Mouse (Mus musculus): Measurements from ENCODE around the gene Ndufa10. TPM values are rescaled to one million over a fixed set of nuclear protein-coding genes. Genes with fewer than 3 reads are reported as not detected.

Ndufa10 gene
- polyA plus RNA-seq, 2 experiments = 44.0 to 153 TPM

DNA sequence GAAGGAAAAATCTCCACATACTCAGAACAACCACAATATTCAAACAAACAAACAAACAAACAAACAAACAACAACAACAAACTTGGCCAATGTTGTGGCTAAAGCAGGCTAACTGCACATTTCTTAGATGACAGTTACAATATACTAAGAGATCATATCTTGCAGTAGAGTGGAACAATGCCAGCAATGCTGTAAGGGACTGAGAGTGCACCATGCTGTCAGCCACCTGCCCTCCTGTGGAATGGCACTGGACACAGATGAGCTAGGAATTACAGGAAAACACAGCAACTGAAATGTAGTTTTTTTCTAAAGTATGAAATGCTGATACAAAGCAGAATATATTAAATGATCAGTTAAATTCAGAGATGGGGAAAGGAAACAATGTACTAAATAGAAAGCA is 15.9 kb downstream of the Ndufa10 start:
- ATAC-seq (ENCODE audit: insufficient read depth) (no peak), DNase-seq (ENCODE audit: low read depth in 3 of 3, low spot score in 3 of 3) (no peak)
- H3K9me3 ChIP-seq (ENCODE audit: control insufficient read depth, low read length) = no peaks in the 10 kb centered on the region
- no peak overlapping the region for H3K27ac ChIP-seq
- no peak overlapping the region for H3K9ac ChIP-seq (replicated peaks)
- no peaks in the 10 kb centered on the region for H3K4me1 ChIP-seq (replicated peaks; ENCODE audit: control insufficient read depth in 2 of 2, insufficient read depth in 2 of 2, low read length in 1 of 2)
- H3K36me3 ChIP-seq (replicated peaks; ENCODE audit: control insufficient read depth, insufficient read depth, low read depth) = peaks cover 31% of the 10 kb centered on the region
- H3K4me2 ChIP-seq (ENCODE audit: low read depth) = no peak overlapping the region
- no peak overlapping the region for H3K4me3 ChIP-seq (ENCODE audit: insufficient read depth in 1 of 2, low read depth in 2 of 2, low read length in 2 of 2)
- H3K27me3 ChIP-seq (ENCODE audit: control insufficient read depth, insufficient read depth, low read length) = no peaks in the 10 kb centered on the region
- TF ChIP-seq CTCF (IDR thresholded peaks at IDR 0.05; ENCODE audit: low read depth) (no peak), EP300 (IDR thresholded peaks at IDR 0.05; ENCODE audit: low read depth) (no peak)

DNA sequence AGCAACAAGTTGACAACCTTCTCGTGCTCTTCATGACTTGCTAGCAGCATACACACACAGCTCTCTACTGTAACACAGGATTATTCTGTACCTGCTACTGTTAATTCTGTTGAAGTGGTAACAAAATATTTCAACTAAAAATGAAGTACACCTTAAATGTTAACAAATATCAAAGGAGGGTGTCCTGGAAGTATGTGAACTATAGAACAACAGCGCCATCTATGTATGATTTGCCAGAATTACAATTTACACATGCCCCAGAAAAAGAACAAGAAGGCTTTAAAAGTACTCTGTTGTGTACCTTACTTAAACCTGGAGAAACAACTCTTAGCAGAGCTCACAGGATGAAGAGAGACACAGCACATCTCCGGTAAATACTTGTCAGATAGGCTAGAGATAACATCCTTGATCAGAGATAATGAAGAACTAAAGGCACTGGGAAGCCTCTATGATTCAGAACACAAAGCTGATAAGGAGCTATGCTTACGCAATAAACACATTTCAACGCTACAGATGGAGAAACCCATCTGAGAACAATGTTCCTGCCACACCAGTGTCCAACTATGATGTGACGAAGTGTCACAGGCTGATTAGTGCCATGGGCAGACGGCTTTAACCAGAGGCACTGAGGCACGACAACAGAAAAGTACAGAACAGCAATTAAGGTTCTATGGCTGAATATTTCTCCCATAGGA is 19.8 kb downstream of the Ndufa10 start:
- peaks cover 32% of the 10 kb centered on the region for H3K36me3 ChIP-seq (replicated peaks; ENCODE audit: control insufficient read depth, insufficient read depth, low read depth)
- no peaks in the 10 kb centered on the region for H3K4me1 ChIP-seq (replicated peaks; ENCODE audit: control insufficient read depth in 2 of 2, insufficient read depth in 2 of 2, low read length in 1 of 2)
- H3K4me2 ChIP-seq (ENCODE audit: low read depth) = no peak overlapping the region
- TF ChIP-seq EP300 (IDR thresholded peaks at IDR 0.05; ENCODE audit: low read depth) (no peak), CTCF (IDR thresholded peaks at IDR 0.05; ENCODE audit: low read depth) (peak; percentile 43; the same call in 1 of the 2 replicates)
- 59% methylated on average over 8 of the region's 8 CpGs for WGBS (ENCODE audit: insufficient replicate concordance)
- no peak overlapping the region for H3K27ac ChIP-seq
- ATAC-seq (ENCODE audit: insufficient read depth) (no peak), DNase-seq (ENCODE audit: low read depth in 3 of 3, low spot score in 3 of 3) (peak in 1 of 3 experiments; percentile 28)
- H3K4me3 ChIP-seq (ENCODE audit: insufficient read depth in 1 of 2, low read depth in 2 of 2, low read length in 2 of 2) = no peak overlapping the region
- H3K27me3 ChIP-seq (ENCODE audit: control insufficient read depth, insufficient read depth, low read length) = no peaks in the 10 kb centered on the region
- H3K9ac ChIP-seq (replicated peaks) = no peak overlapping the region
- no peaks in the 10 kb centered on the region for H3K9me3 ChIP-seq (ENCODE audit: control insufficient read depth, low read length)

DNA sequence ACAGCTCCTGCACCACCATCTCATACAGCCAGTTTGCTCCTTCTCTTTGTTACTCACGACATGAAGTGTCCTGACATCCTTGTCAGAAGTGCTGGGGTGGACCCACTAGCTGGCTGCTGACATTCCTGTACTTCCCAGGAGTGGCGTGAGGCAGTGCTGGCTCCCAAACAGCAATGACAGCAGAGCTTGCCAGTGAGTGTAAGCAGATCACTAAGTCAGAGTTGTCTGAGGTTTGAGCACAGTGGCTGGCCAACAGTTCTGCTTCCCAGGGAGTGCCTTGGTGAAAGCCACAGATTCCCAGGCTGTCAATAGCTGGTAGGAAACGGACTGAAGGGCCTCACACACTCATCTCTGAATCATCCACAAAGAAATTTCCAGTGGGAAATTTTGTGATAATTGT is 25.4 kb downstream of the Ndufa10 start:
- H3K9me3 ChIP-seq (ENCODE audit: control insufficient read depth, low read length) = no peaks in the 10 kb centered on the region
- no peak overlapping the region for H3K27ac ChIP-seq
- ATAC-seq (ENCODE audit: insufficient read depth) (no peak), DNase-seq (ENCODE audit: low read depth in 3 of 3, low spot score in 3 of 3) (no peak)
- no peak for TF ChIP-seq EP300 (IDR thresholded peaks at IDR 0.05; ENCODE audit: low read depth)
- TF ChIP-seq CTCF (IDR thresholded peaks at IDR 0.05; ENCODE audit: low read depth) = no peak
- H3K27me3 ChIP-seq (ENCODE audit: control insufficient read depth, insufficient read depth, low read length) = no peaks in the 10 kb centered on the region
- WGBS (ENCODE audit: insufficient replicate concordance) = 73% methylated on average over 3 of the region's 3 CpGs
- no peaks in the 10 kb centered on the region for H3K4me1 ChIP-seq (replicated peaks; ENCODE audit: control insufficient read depth in 2 of 2, insufficient read depth in 2 of 2, low read length in 1 of 2)
- no peak overlapping the region for H3K4me3 ChIP-seq (ENCODE audit: insufficient read depth in 1 of 2, low read depth in 2 of 2, low read length in 2 of 2)
- no peak overlapping the region for H3K4me2 ChIP-seq (ENCODE audit: low read depth)
- peaks cover 34% of the 10 kb centered on the region for H3K36me3 ChIP-seq (replicated peaks; ENCODE audit: control insufficient read depth, insufficient read depth, low read depth)
- H3K9ac ChIP-seq (replicated peaks) = no peak overlapping the region

DNA sequence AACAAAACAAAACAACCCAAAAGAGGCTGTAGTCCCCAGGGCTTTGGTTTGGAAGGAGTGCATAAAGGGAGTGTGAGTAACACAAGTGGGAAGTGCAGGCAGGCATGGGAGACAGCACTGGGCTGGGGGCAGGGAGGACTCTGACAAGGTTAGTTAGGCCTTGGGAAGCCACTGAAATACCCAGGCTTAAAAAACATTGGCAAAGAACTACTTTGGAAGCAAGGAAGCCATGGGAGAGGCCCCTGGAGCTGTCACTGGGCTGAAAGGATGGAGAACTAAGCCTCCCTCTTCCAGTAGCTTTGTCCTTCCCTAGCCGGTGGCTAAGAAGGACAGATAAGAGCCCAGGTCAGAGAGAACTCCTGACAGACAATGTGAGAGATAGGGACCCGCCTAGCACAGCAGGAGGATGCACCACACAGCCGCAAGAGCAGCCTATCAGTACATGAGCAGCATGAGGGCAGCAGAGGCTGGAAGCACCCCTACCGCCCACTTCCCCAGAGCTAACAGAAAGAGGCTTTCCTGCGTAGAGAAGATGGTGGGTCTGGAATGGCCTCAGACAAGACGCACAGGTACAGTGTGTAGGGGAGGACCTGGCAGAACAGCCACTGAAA is 32.1 kb downstream of the Ndufa10 start:
- Histone ChIP-seq H3K27me3 (ENCODE audit: control insufficient read depth, insufficient read depth, low read length) (no peaks in the 10 kb centered on the region), H3K36me3 (replicated peaks; ENCODE audit: control insufficient read depth, insufficient read depth, low read depth) (peaks cover 6% of the 10 kb centered on the region), H3K4me2 (ENCODE audit: low read depth) (no peak overlapping the region), H3K9ac (replicated peaks) (no peak overlapping the region), H3K27ac (no peak overlapping the region), H3K4me1 (replicated peaks; ENCODE audit: control insufficient read depth in 2 of 2, insufficient read depth in 2 of 2, low read length in 1 of 2) (peaks cover 0 to 6% of the 10 kb centered on the region in 2 experiments; a peak in 2 of 4 replicates), H3K9me3 (ENCODE audit: control insufficient read depth, low read length) (no peaks in the 10 kb centered on the region), H3K4me3 (ENCODE audit: insufficient read depth in 1 of 2, low read depth in 2 of 2, low read length in 2 of 2) (no peak overlapping the region)
- TF ChIP-seq CTCF (IDR thresholded peaks at IDR 0.05; ENCODE audit: low read depth) (0 out of 2 replicates have a peak, but pooled peaks have one; percentile 3), EP300 (IDR thresholded peaks at IDR 0.05; ENCODE audit: low read depth) (peak; percentile 49)
- WGBS (ENCODE audit: insufficient replicate concordance) = 16% methylated on average over 6 of the region's 6 CpGs
- ATAC-seq (ENCODE audit: insufficient read depth) = peak; percentile 90
- DNase-seq (ENCODE audit: low read depth in 3 of 3, low spot score in 3 of 3) = peak; percentile 30 to 32 (median 30)

DNA sequence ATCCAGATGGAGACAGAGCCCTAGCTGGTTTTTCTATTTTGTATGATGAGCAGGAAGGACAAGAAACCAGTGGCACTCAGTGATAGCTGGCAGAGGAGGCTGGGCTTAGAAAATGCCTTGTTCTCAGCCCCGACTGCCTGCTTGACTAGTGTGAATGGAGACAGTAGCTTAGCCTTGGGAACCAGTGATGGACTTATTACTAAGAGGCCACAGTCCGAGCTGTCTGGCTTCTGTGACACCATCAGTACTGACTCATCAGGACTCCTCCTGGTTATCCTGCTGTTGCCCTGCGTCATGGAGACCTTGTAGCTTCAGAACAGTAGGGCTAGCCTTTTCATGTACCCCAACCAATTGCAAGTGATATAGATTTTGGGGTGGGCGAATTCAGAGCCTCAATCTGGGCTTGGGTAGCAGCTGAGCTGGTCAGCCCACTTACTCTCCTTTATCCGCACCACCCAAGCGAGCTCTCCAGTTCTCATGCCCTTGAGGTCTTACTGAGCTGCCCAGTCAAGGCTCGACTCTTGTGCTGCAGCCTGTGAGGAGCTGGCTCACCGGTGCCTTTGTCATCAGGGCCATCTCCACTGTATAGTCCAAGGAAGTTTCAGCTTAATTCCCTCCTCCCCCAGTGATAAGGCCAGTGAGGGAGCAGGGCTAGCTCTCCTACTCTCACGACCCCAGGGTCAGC is 33.5 kb downstream of the Ndufa10 start:
- TF ChIP-seq CTCF (IDR thresholded peaks at IDR 0.05; ENCODE audit: low read depth) = no peak
- TF ChIP-seq EP300 (IDR thresholded peaks at IDR 0.05; ENCODE audit: low read depth) = no peak
- peaks cover 3% of the 10 kb centered on the region for H3K36me3 ChIP-seq (replicated peaks; ENCODE audit: control insufficient read depth, insufficient read depth, low read depth)

More for the DNA sequence above, 33.5 kb downstream of the Ndufa10 start:
- Histone ChIP-seq H3K9me3 (ENCODE audit: control insufficient read depth, low read length) (no peaks in the 10 kb centered on the region), H3K27me3 (ENCODE audit: control insufficient read depth, insufficient read depth, low read length) (no peaks in the 10 kb centered on the region), H3K4me2 (ENCODE audit: low read depth) (no peak overlapping the region), H3K27ac (no peak overlapping the region), H3K4me1 (replicated peaks; ENCODE audit: control insufficient read depth in 2 of 2, insufficient read depth in 2 of 2, low read length in 1 of 2) (peaks cover 0 to 6% of the 10 kb centered on the region in 2 experiments; a peak in 2 of 4 replicates), H3K4me3 (ENCODE audit: insufficient read depth in 1 of 2, low read depth in 2 of 2, low read length in 2 of 2) (no peak overlapping the region), H3K9ac (replicated peaks) (no peak overlapping the region)
- WGBS (ENCODE audit: insufficient replicate concordance) = 75% methylated on average over 9 of the region's 9 CpGs
- DNase-seq (ENCODE audit: low read depth in 3 of 3, low spot score in 3 of 3) (no peak), ATAC-seq (ENCODE audit: insufficient read depth) (no peak)

Data from liver, embryonic 14.5 days (tissue).